Mouse (Mus musculus): ENCODE measurements at regions not wholly inside any gene's neighbourhood (a gene's known extent, or its start where the extent isn't known, plus 50 kb on each side); places are given as distances from the start of the nearest gene placed in this dataset.

GRCm38 (mm10) chr5:74833887-74834286, 131.2 kb upstream of the Lnx1 start:
- no peak for TF ChIP-seq POLR2A (IDR thresholded peaks at IDR 0.05; ENCODE audit: low read depth, low read length)
- no peak for TF ChIP-seq CTCF (IDR thresholded peaks at IDR 0.05; ENCODE audit: extremely low read depth, insufficient read length, insufficient replicate concordance, low read depth, low read length)

Measured in small intestine, adult 2 months (tissue).